Mouse (Mus musculus): ENCODE results near the gene Preb.

DNA sequence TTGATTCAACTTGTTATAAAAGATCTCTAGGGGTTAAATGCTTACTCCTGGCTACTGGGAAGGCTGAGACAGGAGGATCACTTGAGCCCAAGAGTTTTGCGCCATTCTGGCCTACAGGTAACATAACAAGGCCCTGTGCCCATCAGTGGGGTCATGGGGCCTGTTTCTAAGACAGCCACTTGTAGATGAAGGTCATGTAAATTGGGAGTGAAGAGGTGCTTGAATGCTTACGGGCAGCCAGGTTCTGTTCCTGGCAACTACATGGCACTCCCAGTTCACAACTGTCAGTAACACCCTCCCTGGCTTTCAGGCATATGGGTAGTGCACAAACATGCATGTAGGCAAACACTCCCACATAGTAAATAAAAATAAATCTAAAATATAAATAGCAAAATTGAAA lies 9.2 kb downstream of the Preb start:
- TF ChIP-seq CTCF (IDR thresholded peaks at IDR 0.05; ENCODE audit: low read depth) (no peak), EP300 (optimal IDR thresholded peaks at IDR 0.05) (no peak)
